Mouse (Mus musculus): ENCODE results near the gene Wwc2. TPM values are rescaled to one million over a fixed set of nuclear protein-coding genes. Genes with fewer than 3 reads are reported as not detected.

The Wwc2 gene
- polyA plus RNA-seq, 1 experiment from 2014 or later: 18.5 TPM

- H3K36me3 ChIP-seq (ENCODE audit: control insufficient read depth, insufficient read depth, low read length): no peaks in the 10 kb centered on the region
- no peak for ATAC-seq (ENCODE audit: low FRiP score, low TSS enrichment)
- WGBS: 79% methylated on average over 6 of the region's 6 CpGs
Observed at GRCm38 (mm10) chr8:47779589-47779988, 211.1 kb downstream of the Wwc2 start.

GRCm38 (mm10) chr8:47777415-47777814 is 213.3 kb downstream of the Wwc2 start:
- no peak for ATAC-seq (ENCODE audit: low FRiP score, low TSS enrichment)

More at GRCm38 (mm10) chr8:47779589-47779988, 211.1 kb downstream of the Wwc2 start:
- H3K27me3 ChIP-seq (ENCODE audit: control insufficient read depth, insufficient read depth, low read length): no peaks in the 10 kb centered on the region
- H3K27ac ChIP-seq (ENCODE audit: low read depth, low read length): no peak overlapping the region
- H3K4me3 ChIP-seq (ENCODE audit: low read length): no peak overlapping the region
- H3K4me1 ChIP-seq (ENCODE audit: control insufficient read depth, insufficient read depth, low read length): no peaks in the 10 kb centered on the region
- H3K9me3 ChIP-seq (ENCODE audit: control insufficient read depth, low read length): no peaks in the 10 kb centered on the region
- H3K4me2 ChIP-seq (replicated peaks; ENCODE audit: low read depth, low read length): no peak overlapping the region
- no peak overlapping the region for H3K9ac ChIP-seq (ENCODE audit: low read depth, low read length)

More at GRCm38 (mm10) chr8:47777415-47777814, 213.3 kb downstream of the Wwc2 start:
- H3K36me3 ChIP-seq (ENCODE audit: control insufficient read depth, insufficient read depth, low read length): no peaks in the 10 kb centered on the region
- H3K9ac ChIP-seq (ENCODE audit: low read depth, low read length): no peak overlapping the region
- H3K27me3 ChIP-seq (ENCODE audit: control insufficient read depth, insufficient read depth, low read length): no peaks in the 10 kb centered on the region
- H3K4me3 ChIP-seq (ENCODE audit: low read length): no peak overlapping the region
- no peak overlapping the region for H3K27ac ChIP-seq (ENCODE audit: low read depth, low read length)
- no peaks in the 10 kb centered on the region for H3K9me3 ChIP-seq (ENCODE audit: control insufficient read depth, low read length)
- 93% methylated on average over 7 of the region's 7 CpGs for WGBS
- no peaks in the 10 kb centered on the region for H3K4me1 ChIP-seq (ENCODE audit: control insufficient read depth, insufficient read depth, low read length)
- no peak overlapping the region for H3K4me2 ChIP-seq (replicated peaks; ENCODE audit: low read depth, low read length)

Other genes starting within 250 kb of the Wwc2 start
- gene Cldn24, start 168.8 kb downstream of the Wwc2 start, polyA plus RNA-seq (2014; fragmentation: Nextera tagmentation; extraction: Ambion mirVana): not detected in 2 replicates
- not detected in 2 replicates for gene Cldn22, start 166.4 kb downstream of the Wwc2 start, polyA plus RNA-seq (2014; fragmentation: Nextera tagmentation; extraction: Ambion mirVana)
- gene Dctd, start 108.2 kb upstream of the Wwc2 start, polyA plus RNA-seq (2014; fragmentation: Nextera tagmentation; extraction: Ambion mirVana): 43.1 and 46.3 TPM in 2 replicates